Mouse (Mus musculus): ENCODE measurements around the gene Tlr7. TPM values are rescaled to one million over a fixed set of nuclear protein-coding genes. Genes with fewer than 3 reads are reported as not detected.
"Not testable (repeated sequence)": the region's sequence is repeated elsewhere in the genome, so short reads cannot be mapped to it uniquely, and the experiment has no call there.

Tlr7 gene
- total RNA-seq, 2 experiments from 2014 or later, result 3.9 to 15.5 TPM

DNA sequence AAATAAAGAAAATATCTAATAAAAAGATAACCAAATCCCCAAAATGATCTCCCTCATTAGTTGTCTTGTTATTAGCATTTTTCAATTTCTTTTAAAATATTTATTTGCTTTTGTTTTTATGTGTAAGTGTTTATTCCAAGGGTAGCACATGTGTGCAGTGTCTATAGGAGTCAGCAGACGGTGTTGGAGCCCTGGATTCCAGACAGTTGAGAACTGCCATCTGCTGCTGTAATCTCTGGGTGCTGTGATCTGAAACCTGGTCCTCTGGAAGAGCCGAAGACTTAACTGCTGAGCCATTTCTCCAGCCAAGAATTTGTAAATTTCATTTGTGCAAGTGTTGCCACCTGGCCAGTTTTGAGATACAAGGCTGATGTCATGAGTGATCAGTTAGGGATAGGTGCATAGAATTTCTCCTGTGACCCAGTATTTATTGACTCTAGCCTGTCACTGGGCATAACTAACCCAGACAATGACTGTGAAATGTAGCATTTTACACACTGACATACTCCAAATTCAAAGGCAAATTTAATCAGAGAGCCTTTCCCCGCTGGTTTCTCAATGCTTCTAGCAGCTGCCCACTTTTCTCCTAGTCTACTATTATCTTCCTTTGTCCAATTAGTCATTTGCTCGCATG, 15.1 kb downstream of the Tlr7 start:
- no peak for ATAC-seq (replicated peaks; ENCODE audit: low FRiP score, poor library complexity, severe bottlenecking)

GRCm38 (mm10) chrX:167302061-167302460, 28.3 kb downstream of the Tlr7 start:
- not testable (repeated sequence) for ATAC-seq (replicated peaks; ENCODE audit: low FRiP score, poor library complexity, severe bottlenecking)

DNA sequence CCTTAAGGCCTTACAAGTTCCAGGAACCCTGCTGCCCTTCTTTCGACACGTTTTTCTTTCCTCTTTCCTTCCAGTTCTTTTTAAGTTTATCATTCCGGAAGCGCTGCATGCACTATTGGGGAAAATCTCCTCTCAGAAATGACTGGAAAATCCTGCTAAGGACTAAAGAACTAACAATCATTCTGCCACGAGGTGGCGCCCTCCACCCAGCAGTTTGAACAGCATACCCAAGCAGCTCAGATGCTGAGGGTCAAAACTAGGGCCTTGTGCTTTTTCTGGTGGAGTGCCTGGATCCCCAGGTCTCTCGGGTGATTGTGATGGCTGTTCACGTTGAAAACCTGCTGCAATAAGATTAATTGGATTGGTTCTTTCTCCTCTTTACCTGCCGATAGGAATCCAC, 53.4 kb downstream of the Tlr7 start:
- no peak for ATAC-seq (replicated peaks; ENCODE audit: low FRiP score, poor library complexity, severe bottlenecking)

GRCm38 (mm10) chrX:167276551-167276950, 53.8 kb downstream of the Tlr7 start:
- no peak for ATAC-seq (replicated peaks; ENCODE audit: low FRiP score, poor library complexity, severe bottlenecking)

- no peak for ATAC-seq (replicated peaks; ENCODE audit: low FRiP score, poor library complexity, severe bottlenecking)
Measured at GRCm38 (mm10) chrX:167264086-167264485, 66.3 kb downstream of the Tlr7 start, which contains the start of gene Tlr8. Tlr8 (minus strand) TSS chrX:167264329.

DNA sequence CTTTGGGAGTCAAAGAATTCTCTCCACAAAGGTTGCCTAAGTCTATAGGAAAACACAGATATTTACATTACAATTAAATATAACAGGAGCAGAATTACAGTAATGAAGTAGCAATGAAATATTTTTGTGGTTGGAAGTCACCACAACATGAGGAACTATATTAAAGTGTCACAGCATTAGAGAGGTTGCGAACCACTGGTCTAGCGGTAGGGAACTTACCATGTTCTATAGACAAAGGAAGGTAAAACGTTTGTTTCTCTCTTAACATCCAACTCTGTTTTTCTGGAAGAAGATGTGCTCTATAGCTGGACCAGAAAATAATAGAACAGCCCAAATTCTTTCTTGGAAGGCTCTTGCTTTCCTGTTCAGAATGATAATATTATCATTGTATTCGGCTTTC, 66.8 kb downstream of the Tlr7 start:
- ATAC-seq (replicated peaks; ENCODE audit: low FRiP score, poor library complexity, severe bottlenecking), result no peak

Other genes starting within 250 kb of the Tlr7 start
- gene Tmsb4x, start 121.2 kb downstream of the Tlr7 start, total RNA-seq (2015; ENCODE audit: low replicate concordance), result 1,554 and 1,569 TPM in 2 replicates
- 487 and 758 TPM in 2 replicates for gene Tmsb4x, start 121.2 kb downstream of the Tlr7 start, total RNA-seq (2017; ENCODE audit: low replicate concordance)
- gene Tlr8, start 66.2 kb downstream of the Tlr7 start, total RNA-seq (2015; ENCODE audit: low replicate concordance), result 5.4 and 9.0 TPM in 2 replicates
- gene Tlr8, start 66.2 kb downstream of the Tlr7 start, total RNA-seq (2017; ENCODE audit: low replicate concordance), result 3.6 and 15.5 TPM in 2 replicates
- gene Prps2, start 52.2 kb upstream of the Tlr7 start, total RNA-seq (2015; ENCODE audit: low replicate concordance), result 7.6 and 19.7 TPM in 2 replicates
- 6.2 and 8.6 TPM in 2 replicates for gene Prps2, start 52.2 kb upstream of the Tlr7 start, total RNA-seq (2017; ENCODE audit: low replicate concordance)